Mouse (Mus musculus) CH12.LX (cell line): ENCODE data around the gene Vwa3b.

Experiments
- CHD1 ChIP-seq: IDR thresholded peaks from 2 replicates; pipeline ENCODE4 v1.6.1; 2012; ENCODE audit warnings: low read depth, low read length, improper control_type of control experiment, inconsistent platforms
- CTCF ChIP-seq, 2 experiments: IDR thresholded peaks in 1 of 2; conservative IDR thresholded peaks in 1 of 2; 2 replicates each; pipeline ENCODE4 v1.5.1; 2011 to 2012; ENCODE audit warnings: low read depth in 2 of 2, low read length in 2 of 2, improper control_type of control experiment in 1 of 2, inconsistent platforms in 1 of 2, mild to moderate bottlenecking in 1 of 2, moderate library complexity in 1 of 2
- GABPA ChIP-seq: IDR thresholded peaks from 2 replicates; pipeline ENCODE4 v1.6.1; 2012; ENCODE audit warnings: low read depth, low read length, improper control_type of control experiment, inconsistent platforms; ENCODE audit not compliant: insufficient replicate concordance
- HCFC1 ChIP-seq: IDR thresholded peaks from 2 replicates; pipeline ENCODE4 v1.6.1; 2012; ENCODE audit warnings: low read depth, mild to moderate bottlenecking, inconsistent platforms, low read length, improper control_type of control experiment
- KAT2A ChIP-seq: IDR thresholded peaks from 2 replicates; pipeline ENCODE4 v1.6.1; 2012; ENCODE audit warnings: low read length, improper control_type of control experiment, inconsistent platforms; ENCODE audit not compliant: insufficient replicate concordance
- MAX ChIP-seq: IDR thresholded peaks from 2 replicates; pipeline ENCODE4 v1.6.1; 2011; ENCODE audit warnings: low read length, improper control_type of control experiment
- MYC ChIP-seq: IDR thresholded peaks from 2 replicates; pipeline ENCODE4 v1.6.1; 2011; ENCODE audit warnings: low read depth, mild to moderate bottlenecking, improper control_type of control experiment, low read length
- NELFE ChIP-seq: IDR thresholded peaks from 2 replicates; pipeline ENCODE4 v1.6.1; 2011; ENCODE audit warnings: low read depth, low read length, improper control_type of control experiment
- POLR2A ChIP-seq: IDR thresholded peaks from 2 replicates; pipeline ENCODE4 v1.6.1; 2011; ENCODE audit warnings: low read depth, mild to moderate bottlenecking, improper control_type of control experiment, low read length
- POLR2AphosphoS2 ChIP-seq: IDR thresholded peaks from 2 replicates; pipeline ENCODE4 v1.6.1; 2011; ENCODE audit warnings: low read depth, low read length, improper control_type of control experiment
- SIN3A ChIP-seq: IDR thresholded peaks from 2 replicates; pipeline ENCODE4 v1.6.1; 2012; ENCODE audit warnings: low read length, improper control_type of control experiment, inconsistent platforms
- ZKSCAN1 ChIP-seq: IDR thresholded peaks from 2 replicates; pipeline ENCODE4 v1.6.1; 2012; ENCODE audit warnings: low read depth, inconsistent platforms, low read length, improper control_type of control experiment, borderline replicate concordance

DNA sequence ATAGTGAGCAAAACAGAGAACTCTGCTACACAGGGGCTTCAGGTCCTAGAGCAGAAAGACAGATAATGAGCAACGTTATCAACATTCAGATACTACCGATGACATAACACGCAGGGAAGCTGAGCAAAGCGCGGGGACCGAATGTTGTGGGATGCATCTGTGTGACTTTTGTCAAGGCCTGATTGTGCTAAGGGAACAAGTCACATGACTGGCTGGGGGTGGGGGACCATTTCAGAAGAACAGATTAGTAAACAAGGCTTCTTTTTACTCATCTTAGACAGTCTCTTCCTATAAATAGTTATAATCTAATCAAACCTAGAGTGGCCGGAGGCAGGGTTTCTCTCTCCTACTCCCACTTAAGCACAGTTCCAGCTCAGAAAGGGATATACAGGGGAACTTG, 1.7 kb upstream of the Vwa3b start:
- TF ChIP-seq POLR2A (no peak), CTCF (conservative IDR thresholded peaks at IDR 0.05 in 1 of 2, IDR thresholded peaks at IDR 0.05 in 1 of 2; ENCODE audit: low read depth in 2 of 2, low read length in 2 of 2) (no peak), MYC (no peak), KAT2A (no peak), CHD1 (no peak), MAX (no peak), NELFE (no peak), POLR2AphosphoS2 (no peak), SIN3A (no peak), HCFC1 (no peak), ZKSCAN1 (no peak), GABPA (no peak)
